Mouse (Mus musculus) left cerebral cortex, postnatal 10 days (tissue): Measurements from ENCODE around the gene Gm20388. TPM values are rescaled to one million over a fixed set of nuclear protein-coding genes. Genes with fewer than 3 reads are reported as not detected.
A peak's percentile ranks its signal among the peaks of the same experiment; 100 is the strongest.

Experiments used
- DNase-seq, 2 experiments: peaks; one replicate each; pipeline ENCODE4 v3.0.0; 2021 to 2022; ENCODE audit warnings: low spot score in 2 of 2, mixed read lengths in 1 of 2; ENCODE audit errors: extremely low spot score in 1 of 2
- intact Hi-C: fragments of 180-260 bp; cut with DNase I; formaldehyde crosslinking; loops from one replicate; pipeline ENCODE4 v1.15.1; 2025
- total RNA-seq, 2 experiments: library from RNA; stranded (reverse); gene quantifications; 2 replicates each; pipeline ENCODE4 v1.2.3; 2021

Gm20388 gene
- total RNA-seq, 2 experiments from 2014 or later: 4.4 to 9.0 TPM

DNA sequence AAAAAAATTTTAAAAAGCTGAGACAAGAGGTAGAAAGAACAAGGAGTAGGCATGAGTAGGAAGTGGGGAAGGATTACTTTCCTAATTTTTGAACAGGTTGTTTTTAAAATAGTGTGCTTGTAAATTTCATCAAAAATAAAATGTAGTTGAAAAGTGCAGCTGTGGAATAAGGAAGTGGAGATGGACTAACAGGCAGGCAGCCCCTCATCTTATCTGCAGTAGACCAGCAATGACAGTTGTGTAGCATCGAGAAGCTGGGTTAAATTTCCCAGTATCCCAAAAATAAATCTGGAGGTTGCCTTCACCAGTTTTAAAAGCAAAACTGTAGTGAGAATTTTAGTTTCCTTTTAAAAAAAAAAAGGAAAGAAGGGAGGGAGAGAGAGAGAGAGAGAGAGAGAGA lies 3943.6 kb downstream of the Gm20388 start:
- intact Hi-C loops: no loop called here
- no peak for DNase-seq

DNA sequence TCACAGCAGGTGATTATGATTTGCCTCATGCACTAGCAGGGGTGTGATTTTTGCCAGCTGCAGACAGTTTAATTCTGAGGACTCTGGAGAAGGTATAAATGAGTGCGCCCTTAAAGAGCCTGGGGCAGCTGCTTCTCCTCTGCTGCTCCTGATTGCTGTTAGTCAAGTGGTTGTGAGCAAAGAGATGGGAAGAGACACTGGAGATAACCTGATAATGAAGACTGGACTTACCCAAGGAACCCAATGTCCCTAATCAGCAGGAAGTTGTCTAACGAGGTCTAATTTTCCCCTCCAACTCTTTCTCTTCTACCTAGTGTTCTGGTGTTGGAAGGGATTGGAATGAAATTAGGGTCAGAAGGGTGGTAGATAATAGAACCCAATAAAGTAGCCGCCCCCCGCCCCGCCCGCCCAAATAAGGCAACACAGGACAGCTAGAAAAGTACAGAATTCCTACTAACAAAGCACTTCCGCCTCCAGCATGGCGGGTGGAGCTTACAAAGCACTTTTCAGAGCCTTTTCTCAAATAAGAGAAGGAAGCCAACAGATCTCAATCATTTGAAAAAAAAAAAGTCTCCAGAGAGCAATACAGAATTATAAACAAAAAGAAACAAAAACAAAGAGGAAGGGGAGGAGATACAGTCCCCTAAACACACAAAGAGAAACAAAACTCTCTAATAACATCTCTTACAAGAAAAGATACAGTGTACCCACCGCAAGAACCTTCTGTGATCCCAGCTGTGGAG lies 3944.3 kb downstream of the Gm20388 start:
- intact Hi-C loops: loop anchor here (5.0 kb wide), 1 partner anchor 37 kb away; the partner anchor contains the start of gene Acta1

DNA sequence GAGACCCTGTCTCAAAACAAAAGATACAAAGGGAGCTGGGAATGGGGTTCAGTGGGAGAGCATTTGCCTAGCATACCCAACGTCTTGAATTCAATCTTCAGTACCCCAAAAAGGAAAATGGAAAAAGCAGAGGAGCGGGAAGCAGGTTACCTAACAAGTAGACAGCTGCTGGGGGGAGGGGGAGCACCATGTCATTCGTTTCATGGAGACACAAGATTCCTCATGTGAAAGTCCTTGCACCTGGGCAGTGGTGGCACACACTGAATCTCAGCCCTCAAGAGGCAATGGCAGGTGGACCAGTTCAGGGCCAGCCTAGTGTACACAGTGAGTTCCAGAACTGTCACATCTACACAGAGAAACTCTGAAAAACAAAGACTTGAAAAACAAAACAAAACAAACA lies 3946.7 kb downstream of the Gm20388 start:
- peak in 1 of 2 experiments; percentile 54 for DNase-seq
- intact Hi-C loops: loop anchor here (5.0 kb wide), 1 partner anchor 35 kb away; the partner anchor contains the start of gene Acta1

More for the DNA sequence above, 3944.3 kb downstream of the Gm20388 start:
- DNase-seq: no peak

DNA sequence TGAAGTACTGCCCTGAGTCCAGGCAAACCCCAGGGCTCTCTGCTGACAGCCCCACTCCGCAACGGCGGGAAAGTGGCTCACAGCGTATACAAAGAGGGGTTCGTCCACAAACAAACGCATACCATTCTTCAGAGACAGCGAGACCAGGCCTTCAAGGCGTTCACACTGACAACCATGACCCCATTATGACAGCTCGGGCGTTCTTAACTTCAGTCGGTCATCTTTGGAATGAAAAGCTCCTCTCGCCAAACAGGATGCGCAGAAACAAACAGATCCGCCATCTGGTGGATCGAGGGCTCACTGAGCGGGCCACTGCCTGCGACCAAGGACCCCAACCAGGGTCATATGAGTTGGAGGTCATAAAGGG lies 3947.9 kb downstream of the Gm20388 start:
- no peak for DNase-seq
- intact Hi-C loops: loop anchor here (5.0 kb wide), 1 partner anchor 34 kb away; the partner anchor contains the start of gene Acta1

DNA sequence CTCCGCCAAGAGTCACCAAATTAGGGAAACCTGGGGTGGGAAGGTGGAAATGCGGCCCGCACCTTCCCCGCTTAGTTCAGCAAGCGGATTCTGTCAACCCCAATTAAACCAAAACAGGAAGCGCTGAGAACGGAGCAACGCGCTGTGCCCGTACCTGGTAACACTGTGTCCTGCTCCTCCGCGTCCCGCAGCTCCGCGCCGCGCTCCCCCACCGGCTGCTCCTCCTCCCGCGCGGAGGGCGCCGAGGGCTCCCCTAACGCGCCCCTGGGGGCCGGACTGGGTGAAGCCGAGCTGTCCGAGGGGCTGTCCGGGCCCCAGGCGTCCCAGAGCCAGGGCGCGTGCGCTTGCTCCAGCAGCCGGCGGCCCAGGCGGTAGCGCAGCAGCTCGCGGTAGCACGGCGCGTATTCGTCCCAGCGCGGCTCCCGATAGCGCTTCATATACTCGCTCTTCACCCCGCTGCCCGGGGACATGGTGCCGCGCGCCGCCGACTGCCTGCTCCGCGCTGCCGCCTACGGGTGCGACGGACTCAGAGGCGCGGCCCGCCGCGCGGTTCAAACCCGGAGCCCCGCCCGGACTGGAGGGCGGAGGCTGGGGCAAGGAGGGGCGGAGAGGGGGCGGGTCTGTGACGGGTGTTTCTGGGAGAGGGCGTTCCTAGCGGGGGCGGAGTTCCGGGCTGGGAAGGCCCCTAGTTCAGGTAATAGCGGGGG lies 3948.5 kb downstream of the Gm20388 start:
- DNase-seq: peak; percentile 82 to 94
- intact Hi-C loops: loop anchor here (5.0 kb wide), 1 partner anchor 33 kb away; the partner anchor contains the start of gene Acta1

DNA sequence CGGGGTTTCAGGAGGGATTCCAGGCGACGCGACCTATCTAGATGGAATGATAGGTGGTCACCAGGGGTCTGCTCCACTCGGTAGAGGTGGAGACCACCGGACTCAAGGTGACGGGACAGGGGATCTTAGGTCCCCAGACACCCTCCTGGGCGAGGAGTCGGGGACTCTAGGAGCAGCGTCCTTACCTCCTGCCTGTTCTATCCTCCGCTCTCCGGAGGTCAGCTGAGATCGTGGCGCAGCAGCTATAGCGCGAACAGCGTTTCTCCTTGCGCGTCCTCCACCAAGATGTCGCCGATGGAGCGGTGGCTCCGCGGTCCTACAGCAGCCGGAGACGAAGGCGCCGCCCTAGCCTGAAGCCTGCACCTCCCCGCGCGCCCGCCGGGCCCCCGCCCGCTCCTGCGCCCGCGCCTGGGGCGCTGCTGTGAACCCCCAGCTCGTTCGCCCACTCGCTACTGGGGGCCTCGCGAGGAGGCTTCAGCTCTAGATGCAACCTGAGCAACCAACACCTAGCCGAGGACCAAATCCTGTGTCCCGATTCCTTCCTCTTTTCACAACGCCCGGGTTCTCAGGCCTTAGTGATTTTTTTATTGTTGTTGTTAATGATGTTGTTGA lies 3949.1 kb downstream of the Gm20388 start, which contains the start of gene Ccsap:
TSS of gene Ccsap (minus strand) at position 562 of the 612 bp plus-strand sequence.
- DNase-seq: peak; percentile 41 to 75
- intact Hi-C loops: loop anchor here (5.0 kb wide), 1 partner anchor 33 kb away; the partner anchor contains the start of gene Acta1

DNA sequence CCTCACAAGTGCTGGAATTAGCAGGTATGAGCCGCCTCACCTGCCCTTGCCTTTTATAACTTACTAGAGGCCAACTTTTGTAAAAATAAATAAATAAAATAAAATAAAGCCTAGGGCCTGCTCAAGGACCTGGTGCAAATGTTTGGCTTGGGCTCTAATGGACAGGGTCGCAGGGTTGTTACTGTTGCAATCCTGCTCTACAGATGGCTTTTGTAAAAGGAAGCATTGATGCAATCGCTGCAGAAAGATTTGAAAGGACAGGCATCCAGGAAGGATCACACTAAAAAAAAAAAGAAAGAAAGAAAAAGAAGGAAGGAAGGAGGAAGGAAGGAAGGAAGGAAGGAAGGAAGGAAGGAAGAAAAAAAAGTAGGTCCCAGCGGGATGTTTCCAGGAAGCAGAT lies 3949.7 kb downstream of the Gm20388 start:
- no peak for DNase-seq
- intact Hi-C loops: no loop called here

DNA sequence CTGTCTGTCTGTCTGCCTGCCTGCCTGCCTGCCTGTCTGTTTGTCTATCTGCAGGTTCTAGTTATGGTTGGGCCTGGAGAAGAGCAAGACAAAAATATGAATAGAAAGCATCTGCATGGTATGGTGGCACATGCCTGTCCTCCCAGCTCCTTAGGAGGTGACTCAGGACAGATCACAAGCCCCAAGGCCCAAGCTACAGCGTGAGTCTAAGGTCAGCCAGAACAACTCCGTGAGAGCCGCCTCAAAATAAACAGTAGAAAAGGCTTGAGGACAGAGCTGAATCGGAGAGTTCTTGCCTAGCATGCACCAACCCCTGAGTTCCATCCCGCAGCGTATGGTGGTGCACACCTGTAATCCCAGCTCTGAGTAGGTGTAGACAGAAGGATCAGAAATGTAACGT lies 3955.1 kb downstream of the Gm20388 start:
- intact Hi-C loops: no loop called here
- DNase-seq: no peak

DNA sequence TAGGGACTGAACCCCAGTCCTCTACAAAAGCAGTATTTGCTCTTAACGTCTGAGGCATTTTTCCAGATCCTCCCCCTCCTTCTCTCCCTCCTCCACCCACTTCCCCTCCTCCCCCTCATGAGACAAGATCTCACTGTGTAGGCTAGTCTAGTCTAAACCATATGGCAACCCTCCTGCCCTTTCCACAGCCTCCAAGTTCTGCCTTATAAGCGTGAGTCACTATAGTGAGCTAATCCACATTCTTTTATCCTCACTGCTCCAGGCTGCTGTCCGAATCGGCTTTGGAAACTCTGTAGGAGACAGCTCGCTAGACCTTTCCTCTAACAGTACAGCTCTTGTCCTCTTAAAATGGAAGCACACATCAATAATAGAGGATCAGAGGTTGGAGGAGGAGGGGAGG lies 3956.3 kb downstream of the Gm20388 start:
- intact Hi-C loops: no loop called here
- no peak for DNase-seq

DNA sequence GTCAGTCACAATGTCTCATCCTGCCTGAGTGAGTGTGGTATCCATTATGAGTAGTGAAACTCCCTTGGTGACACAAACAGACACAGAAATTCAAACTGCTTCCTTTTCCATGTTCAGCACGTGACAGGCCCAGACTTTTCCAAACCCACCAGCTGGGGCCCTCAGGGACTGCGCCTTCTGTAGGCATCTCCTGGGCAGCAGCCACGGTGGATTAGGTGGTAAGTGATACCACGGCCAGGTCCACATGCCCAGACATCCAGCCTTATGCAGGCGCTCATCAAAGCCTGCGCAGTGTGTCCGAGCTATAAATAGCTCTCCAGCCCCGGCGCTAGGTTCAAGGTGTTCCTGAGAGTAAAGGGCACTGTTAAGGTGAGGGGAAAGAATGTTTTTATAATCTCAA lies 3961.4 kb downstream of the Gm20388 start:
- DNase-seq: no peak
- intact Hi-C loops: no loop called here

DNA sequence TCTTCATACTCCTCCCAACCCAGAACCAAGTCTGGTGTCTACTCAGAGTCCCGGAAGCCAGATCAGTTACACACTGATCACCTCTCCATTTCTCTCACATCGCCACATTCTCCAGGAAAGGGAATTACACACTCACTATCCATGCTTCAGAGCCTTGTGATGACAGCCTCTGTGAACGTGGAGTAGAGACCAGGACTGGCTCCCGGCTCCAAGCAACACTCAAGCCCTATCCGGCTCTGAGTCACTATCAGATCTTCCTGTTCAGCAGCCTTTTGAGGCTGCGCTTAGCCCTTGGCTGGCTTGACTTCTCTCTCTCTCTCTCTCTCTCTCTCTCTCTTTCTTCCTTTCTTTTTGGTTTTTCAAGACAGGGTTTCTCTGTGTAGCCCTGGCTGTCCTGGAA lies 3962.7 kb downstream of the Gm20388 start:
- no peak for DNase-seq
- intact Hi-C loops: no loop called here

DNA sequence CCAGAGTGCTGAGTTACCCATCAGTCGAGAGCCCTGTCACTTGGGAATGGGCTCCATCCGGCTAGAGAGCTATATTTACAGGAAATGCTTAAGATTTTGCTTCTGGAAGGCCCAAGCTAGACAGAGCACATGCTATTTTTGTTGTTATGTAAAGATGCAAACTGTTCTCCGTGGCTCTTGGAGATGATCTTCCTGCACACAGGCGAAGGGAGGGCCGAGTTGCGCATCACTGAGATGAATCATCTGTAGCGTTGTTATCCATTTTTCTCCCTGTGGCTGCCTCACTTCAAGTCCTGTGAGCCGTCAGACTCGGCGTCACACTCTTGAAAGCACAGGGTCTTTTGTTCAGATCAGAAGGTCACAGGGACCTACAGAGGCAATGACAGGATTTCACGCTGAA lies 3963.7 kb downstream of the Gm20388 start:
- DNase-seq: no peak

DNA sequence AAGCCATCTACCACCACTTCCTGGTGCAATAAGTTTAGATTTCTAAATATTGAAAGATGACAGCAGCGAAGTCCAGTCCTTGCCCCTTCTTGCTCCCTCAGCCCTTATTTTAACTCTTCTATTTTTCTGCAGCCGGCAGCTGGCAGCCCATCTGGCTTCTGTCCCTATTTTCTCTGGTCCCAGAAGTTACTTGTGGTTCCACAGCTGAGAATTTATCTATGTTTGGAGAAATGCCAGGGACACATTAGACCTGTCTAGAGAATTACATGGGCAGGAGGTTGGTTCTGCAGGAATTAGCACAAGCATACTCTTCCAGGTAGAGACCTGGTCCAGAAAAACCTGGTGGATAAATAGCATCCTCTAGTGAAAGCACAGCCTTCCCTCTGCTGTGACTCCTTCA lies 3967.2 kb downstream of the Gm20388 start:
- intact Hi-C loops: no loop called here

More for the DNA sequence above, 3963.7 kb downstream of the Gm20388 start:
- intact Hi-C loops: no loop called here

DNA sequence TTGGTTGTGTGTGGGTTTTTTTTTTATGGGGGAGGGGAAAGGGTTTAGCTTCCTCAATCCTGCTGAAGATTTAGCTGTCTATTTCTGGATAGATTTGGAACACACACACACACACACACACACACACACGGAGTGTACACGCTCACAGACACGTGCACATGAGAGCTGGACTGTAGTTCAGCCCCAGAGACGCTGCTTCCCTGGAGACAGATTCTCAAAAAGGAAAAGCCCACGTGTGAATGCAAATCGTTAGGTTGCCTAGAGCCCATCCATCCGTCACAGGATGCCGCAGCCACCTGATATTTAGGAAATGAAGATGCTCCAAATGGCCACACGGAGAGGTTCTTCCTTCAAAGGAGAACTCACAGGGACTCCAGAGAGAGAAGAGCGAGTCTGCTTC lies 3969.6 kb downstream of the Gm20388 start:
- DNase-seq: peak; percentile 74 to 86
- intact Hi-C loops: no loop called here

More for the DNA sequence above, 3967.2 kb downstream of the Gm20388 start:
- no peak for DNase-seq

DNA sequence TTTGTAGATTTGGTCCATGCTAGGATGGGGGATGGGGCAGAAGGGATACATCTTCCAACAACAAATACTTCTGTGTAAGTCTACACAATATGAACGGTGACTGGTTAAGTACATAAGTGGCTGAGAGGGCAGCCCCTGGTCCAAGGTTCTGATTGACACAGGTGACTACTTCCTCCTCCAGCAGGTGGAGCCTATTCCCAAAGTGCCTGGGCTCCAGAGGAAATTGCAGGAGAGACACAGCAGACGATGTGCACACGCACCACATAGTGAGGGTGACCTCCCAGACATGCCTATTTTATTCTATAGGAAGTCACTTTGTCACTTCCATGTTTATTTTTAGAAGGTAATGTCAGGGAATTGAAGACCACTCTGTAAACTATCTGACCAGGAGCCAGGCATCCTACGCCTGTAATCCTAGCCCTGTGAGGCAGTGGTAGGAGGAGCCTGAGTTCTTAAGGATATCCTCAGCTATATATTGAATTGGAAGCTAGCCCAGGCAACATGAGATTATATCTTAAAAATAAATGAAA lies 3970.2 kb downstream of the Gm20388 start:
- intact Hi-C loops: no loop called here
- no peak for DNase-seq

DNA sequence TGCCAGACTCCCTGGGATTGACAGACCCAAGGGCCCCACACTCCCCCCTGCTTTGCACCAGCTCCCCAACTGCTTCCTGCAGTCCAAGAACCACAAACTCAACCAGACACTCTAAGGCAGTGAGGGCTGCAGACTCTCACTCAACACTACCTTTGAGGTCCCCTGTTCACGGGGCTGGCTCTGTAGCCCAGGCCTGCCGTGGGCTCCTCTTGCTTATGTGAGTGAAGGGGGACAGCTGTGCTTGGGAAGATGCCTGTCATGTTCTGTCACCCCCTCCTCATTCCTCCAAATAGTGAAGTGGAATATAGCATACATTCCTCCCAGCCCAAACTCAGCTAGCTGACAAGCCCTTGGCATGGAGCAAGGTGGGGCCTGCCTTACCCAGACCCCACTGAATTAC lies 3971.8 kb downstream of the Gm20388 start:
- intact Hi-C loops: no loop called here

DNA sequence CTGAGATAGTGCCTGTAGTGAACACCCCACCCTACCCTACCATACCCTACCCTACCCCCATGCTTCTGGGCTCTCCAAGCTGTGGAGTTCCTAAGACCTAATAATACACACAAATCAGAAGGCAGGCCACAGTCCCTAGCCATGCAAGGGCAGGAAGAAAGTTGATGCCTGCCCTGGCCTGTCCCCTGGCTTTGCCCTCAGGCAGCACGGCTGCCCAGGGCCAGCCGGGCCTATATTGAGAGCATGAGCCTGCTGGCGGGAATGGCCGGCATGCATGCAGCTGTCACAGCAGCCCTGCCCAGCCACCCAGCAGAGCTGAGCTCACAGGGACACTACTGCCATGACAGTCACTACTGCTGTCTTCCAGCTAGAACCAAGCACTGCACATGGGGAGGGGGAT lies 3972.5 kb downstream of the Gm20388 start:
- no peak for DNase-seq
- intact Hi-C loops: no loop called here

More for the DNA sequence above, 3971.8 kb downstream of the Gm20388 start:
- DNase-seq: no peak

DNA sequence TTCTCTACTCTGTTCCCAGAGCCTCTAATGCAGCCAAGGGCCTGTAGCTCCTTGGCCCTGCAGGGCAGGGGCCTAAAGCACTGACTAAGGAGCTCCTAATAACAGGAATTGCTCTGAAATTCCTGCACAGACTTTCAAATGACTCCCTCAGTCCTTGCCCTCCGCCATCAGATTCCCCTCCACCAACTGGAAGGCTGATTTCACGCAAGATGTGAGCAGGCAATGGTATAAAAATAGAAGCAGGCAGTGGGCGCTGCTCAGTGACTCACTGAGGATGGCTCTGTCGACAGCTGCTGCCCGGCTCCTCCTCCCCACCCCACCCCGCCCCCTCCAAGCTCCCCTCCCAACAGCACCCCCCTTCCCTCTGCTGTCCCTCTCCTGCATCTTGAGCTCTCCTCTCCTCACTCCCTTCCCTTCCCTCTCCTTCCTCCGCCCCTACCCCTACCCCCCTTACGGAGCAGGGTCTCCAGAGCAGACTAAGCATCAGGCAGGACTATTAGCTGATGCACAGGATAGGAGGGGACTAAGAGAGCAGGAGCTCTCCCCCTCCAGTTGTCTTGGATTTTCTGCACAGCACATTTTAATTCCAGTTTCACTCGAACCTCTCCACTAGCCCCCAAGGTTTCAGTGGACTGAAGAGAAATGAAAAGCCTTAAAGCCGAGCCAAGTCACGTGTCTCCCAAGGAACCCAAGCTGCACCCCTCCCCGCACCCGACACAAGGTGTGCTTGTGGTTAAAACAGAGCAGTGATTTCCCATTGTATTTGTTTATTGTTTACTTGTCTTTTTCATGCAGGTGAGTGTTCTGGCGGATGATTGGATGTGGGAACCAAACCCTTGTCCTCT lies 3974.3 kb downstream of the Gm20388 start:
- intact Hi-C loops: no loop called here

More for the DNA sequence above, 3974.3 kb downstream of the Gm20388 start:
- DNase-seq: peak; percentile 69 to 80
